Mouse (Mus musculus) urinary bladder, adult 18-20 months (tissue): ENCODE data around the gene Polr3a.

ENCODE experiments used
- DNase-seq, 2 experiments: peaks; one replicate each; pipeline ENCODE4 v3.0.0; 2022; ENCODE audit warnings: low spot score in 2 of 2, mixed read lengths in 2 of 2

Polr3a gene

DNA sequence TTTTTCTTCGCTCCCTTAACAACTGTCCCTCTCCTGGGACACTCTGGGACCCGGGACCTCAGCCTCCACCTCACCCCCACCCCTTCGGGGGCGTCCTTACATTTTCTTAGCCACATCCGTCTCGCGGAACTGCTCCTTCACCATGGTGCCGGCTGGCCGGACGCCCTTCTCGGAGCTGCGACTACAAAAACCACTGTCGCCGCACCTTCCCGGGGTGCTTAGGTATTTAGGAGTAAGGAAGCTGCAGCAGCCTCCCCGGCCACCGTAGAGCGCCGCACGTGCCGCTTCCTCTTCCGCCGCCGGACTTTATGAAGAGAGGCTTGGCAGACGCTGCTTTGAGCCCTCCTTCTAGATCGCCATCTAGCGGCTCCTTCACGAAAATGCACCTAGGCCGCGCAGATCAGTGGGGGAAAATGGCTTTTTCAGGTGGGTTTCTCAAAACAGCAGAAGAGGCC, at the start of gene Polr3a, which contains the start of gene Rps24:
TSS of gene Polr3a (minus strand) at position 286 of the 455 bp plus-strand sequence.
TSS of gene Rps24 (plus strand) at position 353 of the 455 bp plus-strand sequence.
- peak; percentile 78 to 84 for DNase-seq

DNA sequence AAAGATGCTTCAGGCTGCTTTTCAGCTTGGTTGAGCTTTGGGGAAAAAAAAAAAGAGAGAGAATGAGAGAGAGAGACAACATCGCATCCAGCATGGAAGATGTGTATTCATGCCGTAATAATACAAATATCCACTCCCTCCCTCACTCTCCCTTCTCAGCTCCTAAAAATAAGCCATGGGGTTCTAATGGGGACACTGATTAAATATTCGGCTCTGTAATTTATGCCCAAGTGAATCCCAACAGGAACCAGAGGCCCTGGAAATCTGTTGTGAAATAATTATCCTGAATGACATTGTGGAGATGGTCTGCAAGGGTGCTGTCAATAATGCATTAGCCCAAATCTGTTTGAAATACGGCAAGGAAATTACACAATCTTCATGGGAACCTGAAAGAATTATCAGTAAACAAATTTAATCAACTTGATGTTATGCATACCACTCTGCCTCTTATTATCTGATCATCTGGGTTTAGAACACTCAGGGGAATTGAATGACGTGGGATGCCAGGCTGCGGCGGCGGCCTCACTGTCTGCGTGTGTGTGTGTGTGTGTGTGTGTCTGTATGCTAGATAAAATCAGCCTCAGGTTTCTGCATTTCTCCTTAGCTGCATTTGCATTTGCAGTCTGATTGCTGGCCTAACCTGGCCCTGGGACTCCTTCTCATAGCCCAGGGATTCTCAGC, 48.1 kb upstream of the Polr3a start:
- DNase-seq, result peak; percentile 19 to 21

DNA sequence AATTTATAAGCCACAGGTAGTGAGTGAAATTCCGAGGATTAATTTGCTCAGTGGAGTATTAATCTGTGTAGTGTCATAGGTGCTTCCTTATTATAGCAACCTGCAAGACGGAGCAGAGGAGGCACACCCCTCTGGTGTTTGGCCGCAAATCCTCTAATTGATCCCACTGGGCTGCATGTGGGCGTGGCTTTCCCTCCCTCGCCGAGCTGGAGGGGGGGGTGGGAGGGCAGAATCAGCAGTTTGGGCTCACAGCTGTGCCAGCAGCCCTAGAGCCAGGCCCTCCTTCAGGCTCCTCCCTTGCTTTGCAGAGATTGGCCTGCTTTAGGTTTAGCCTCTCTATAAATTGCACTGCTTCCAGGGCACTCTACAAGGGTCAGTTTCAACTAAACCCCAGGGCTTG, 43.4 kb upstream of the Polr3a start:
- no peak for DNase-seq

GRCm38 (mm10) chr14:24526440-24526839, 39.6 kb upstream of the Polr3a start:
- no peak for DNase-seq

DNA sequence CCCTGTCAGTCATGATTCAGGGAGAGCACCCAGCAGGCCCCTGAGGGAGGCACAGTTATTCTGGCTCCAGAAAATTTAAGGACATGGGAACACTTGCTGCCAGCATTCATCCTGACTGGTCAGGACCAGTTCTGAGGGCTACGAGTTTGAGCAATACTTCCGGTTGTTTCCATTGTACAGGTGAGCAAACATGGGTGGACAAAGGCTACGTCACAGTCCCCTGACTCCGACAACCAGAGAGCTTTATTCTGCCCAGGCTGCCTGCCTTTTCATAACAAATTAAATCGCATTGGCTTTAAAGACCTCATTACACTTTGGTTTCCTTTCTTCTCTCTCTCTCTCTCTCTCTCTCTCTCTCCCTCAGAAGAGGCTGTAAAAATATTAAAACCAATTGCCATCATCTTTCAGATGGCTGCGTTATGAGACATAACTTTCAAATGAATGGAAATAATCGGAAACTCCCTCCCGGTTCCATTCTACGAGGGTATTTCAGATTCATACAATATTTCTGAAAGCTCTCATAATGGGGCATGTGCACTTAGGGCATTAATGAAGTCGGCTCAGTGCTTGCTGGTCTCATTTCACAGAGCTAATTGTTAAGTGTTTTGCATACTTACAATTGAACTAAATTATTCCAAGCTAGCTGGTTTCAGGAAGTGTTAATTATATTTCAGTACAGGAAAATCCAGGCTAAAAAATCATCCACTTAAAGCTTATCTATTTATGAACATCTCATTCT, 39.0 kb upstream of the Polr3a start:
- no peak for DNase-seq

DNA sequence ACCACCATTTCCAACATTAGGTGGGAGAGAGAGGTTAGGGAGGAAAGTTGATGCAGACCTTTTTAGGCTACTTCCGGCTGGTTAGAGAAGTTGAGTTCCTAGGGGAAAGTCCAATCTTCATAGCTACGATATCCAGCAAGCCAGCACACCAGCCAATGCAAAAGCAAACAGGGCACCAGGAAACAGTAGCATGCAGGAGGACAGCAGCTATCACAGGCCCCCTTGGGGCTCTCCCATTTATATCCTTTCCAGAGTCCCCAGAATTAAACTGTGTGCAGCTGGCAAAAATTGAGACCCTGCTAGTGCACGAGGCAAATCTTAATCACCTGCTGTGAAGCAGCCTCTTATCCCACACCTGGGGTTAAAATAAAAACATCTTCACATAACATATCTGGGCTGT, 38.3 kb upstream of the Polr3a start:
- DNase-seq, result no peak

- no peak for DNase-seq
These were observed 34.7 kb upstream of the Polr3a start for GRCm38 (mm10) chr14:24521597-24521996.

- no peak for DNase-seq
These were observed 25.8 kb upstream of the Polr3a start for GRCm38 (mm10) chr14:24512527-24513161.

DNA sequence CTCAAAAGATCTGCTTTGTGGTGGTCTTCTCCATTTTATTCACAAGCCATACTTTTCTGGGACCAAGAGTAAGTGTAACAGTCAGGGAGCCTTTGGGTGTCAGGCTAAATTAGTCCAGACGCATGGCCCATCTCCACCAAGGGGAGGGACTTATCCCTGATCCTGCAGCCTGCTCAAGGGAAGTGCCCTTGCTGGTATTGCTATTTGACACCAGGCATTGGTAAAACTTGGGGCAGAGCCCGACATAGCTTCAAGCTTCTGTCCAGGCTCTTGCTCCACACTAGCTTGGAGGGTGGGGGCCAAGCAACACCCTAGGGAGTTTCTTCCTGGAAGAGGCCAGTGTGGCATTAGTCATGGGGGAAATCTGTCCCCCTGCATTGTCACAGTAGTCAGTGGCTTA, 23.8 kb upstream of the Polr3a start:
- DNase-seq, result no peak

DNA sequence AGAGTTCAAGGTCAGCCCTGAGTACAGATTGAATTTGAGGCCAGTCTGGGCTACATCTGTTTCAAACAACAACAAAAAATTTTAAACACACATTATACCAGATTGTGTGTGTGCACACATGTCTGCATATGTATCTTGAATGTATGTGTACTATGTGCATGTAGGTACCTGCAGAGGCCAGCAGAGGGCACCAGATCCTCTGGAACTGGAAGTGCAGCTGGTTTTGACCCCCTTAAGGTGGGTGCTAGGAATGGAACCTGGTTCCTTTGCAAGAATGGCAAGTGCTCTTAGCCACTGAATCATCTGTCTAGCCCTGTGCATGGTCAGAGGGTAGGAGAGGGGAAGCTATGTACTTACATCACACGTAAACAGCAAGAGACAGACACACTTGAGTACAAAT, 23.4 kb upstream of the Polr3a start:
- DNase-seq, result no peak

DNA sequence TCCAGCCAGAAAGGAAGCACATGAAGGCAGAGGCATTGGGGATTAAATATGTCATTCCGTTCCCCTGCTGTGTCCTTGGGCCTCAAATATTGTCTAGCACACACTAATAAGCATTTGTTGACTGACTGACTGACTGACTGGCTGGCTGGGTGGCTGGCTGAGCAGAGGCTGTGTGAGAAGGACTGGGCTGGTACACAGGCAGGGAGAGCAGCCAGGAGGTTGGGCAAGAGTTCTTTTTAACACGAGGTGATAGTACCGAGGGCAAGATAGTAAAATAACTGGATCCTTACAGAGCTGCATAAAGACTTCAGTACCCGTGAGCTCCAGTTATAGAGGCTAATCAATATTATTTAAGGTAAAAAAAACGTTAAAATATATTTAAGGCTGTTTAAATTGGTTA, 22.7 kb upstream of the Polr3a start:
- no peak for DNase-seq

GRCm38 (mm10) chr14:24508070-24508773, 21.4 kb upstream of the Polr3a start:
- DNase-seq, result no peak

- no peak for DNase-seq
These were observed 20.7 kb upstream of the Polr3a start for GRCm38 (mm10) chr14:24507452-24508069.

GRCm38 (mm10) chr14:24501256-24501655, 14.4 kb upstream of the Polr3a start:
- DNase-seq, result no peak

DNA sequence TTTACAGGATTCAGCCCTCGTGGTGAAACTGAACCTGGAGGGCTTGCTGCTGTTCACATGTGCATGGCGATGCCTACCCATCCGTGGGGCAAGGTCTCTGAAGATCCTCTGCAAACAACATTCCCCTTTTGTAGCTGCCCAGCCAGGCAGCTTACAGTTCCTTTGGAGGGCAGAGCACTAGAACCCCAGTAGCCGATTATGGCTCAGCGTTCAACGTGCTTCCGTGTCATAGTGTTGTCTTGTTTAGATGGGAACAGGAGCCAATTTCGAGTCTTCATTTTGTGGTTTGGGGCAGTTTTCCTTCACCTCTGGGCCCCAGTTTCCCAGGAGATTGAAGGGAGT, 14.0 kb upstream of the Polr3a start:
- no peak for DNase-seq

GRCm38 (mm10) chr14:24500091-24500844, 13.4 kb upstream of the Polr3a start:
- peak; percentile 63 to 66 for DNase-seq

- DNase-seq, result no peak
These were observed 12.6 kb upstream of the Polr3a start for GRCm38 (mm10) chr14:24499478-24499877.

- no peak for DNase-seq
These were observed 11.8 kb upstream of the Polr3a start for GRCm38 (mm10) chr14:24498561-24499255.

DNA sequence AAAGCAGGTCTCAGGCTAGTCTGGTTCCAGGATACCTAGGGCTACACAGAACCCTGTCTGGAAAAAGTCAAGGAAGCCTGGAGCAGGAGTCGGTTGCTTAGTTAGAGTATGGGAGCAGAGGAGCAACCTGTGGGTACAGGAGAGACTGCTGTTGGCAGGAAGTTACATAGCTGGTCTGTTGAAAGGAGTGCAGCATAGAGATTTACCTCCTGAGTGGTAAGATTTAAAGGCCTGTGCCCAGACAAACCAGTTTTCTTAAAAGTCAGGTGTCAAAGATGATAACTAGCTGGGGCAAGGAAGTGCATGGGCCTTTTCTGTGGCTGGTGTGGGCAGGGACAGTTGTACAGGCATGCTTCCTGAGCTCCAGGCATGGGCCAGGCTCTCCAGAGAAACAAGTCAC, 10.6 kb upstream of the Polr3a start:
- DNase-seq, result peak in 1 of 2 experiments; percentile 20

DNA sequence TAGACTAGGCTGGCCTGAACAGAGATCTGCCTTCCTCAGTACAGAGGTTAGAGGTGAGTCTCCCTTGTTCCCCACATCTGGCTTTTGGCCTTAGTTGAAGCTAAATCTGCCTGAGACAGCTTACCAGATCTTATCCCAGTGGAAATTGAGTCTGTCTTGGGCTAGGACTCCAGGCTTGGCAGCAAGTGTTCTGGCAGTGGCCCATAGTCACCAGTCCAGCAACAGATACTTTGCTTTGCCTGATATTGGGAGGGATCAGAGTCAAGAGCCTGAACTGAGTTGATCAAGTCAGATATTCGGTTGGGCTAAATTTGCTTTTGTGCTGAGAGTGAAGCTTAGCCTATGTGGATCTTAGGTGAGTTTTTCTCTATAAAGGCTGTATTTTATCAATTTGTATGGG, 9.6 kb upstream of the Polr3a start:
- DNase-seq, result no peak
